Mouse (Mus musculus) cerebellum, adult (tissue): Measurements from ENCODE around the gene BC030870.
A peak's percentile ranks its signal among the peaks of the same experiment; 100 is the strongest.
"Not testable (repeated sequence)": the region's sequence is repeated elsewhere in the genome, so short reads cannot be mapped to it uniquely, and the experiment has no call there.

Experiments used
- ATAC-seq: cut with Nextera tagmentation; 2 replicates; pipeline ENCODE4 v1.9.2; 2017; ENCODE audit warnings: mild to moderate bottlenecking, moderate library complexity, mixed read lengths; ENCODE audit not compliant: insufficient number of reproducible peaks, low FRiP score, low TSS enrichment

BC030870 gene

DNA sequence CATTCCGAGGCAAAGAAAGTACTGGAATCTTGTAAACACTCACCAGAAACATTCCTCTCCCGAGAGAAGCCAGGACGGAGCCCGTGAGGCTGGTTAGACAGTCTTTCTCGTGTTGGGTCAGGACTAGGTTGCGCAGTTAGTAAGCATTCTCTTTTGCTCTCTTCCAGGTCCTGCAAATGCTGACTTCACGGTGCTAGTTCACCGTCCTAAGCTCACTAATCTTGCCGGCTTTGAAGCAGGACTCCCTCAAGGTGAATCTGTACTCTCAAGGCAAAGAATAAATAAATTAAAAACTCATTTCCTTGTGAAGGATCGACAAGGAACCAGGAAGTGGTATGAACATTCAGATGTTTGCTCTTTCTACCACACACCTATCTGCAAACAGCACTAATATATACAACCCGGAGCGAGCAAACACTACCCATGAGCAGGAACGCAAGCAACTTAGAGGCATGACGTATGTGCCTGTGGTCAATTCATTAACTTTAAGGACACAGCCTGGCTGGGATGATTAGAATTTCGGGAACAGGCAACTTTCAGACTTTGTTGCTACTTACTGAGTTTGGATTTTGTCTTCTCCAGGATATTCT is at the start of gene BC030870:
TSS of gene BC030870 (minus strand) at position 365 of the 590 bp plus-strand sequence.
- ATAC-seq: no peak

DNA sequence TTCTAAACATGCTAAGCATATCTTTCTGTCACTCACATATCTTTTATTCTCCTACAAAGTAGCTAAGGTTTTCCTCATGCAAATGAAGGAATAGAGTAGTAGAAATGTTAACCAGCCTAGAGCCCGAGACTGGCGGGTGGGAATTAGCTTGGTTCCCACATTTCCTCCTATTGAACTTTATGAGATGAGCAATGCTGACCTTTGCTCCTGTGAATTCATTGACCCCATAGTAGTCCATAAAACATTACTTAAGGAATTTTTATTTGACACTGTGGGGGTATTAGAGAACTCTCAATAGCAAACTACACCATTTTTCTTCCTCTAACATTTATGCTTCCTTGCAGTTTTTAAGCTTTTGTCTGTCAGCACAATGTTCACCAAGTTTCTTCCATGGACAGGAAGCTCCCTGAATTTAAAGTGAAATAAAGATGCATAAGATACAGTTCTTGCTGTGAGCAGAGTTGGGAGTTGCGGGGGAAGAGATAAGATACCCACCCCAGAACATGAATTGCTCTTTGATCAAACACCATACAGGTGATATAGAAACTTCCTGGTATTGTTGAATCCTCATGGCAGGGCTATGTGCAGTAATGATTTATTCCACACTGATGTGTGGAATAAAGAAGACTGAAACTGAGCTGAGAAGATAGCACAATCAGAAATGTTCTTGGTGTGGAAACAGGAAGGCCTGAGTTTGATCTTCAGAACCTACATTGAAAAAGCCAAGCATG is 45.5 kb upstream of the BC030870 start:
- ATAC-seq: no peak

DNA sequence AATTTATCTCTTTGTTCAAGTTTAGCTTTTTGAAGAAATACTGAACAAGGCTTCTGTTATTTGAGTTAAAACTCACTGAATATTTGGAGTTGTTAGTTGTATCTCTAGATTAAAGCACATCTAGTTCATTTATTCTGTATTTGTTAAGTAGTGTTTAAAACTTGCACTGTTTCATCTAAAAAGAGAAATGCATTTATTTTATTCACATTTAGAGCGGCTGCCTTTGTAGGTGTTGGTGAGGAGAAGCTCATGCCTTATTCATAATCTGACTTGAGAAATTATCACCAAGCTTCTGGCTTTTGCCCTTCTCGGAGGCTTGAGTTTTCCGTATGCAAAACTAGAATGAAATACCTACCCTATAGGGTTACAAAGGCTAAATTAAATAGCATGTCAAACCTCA is 39.8 kb upstream of the BC030870 start:
- ATAC-seq: no peak

DNA sequence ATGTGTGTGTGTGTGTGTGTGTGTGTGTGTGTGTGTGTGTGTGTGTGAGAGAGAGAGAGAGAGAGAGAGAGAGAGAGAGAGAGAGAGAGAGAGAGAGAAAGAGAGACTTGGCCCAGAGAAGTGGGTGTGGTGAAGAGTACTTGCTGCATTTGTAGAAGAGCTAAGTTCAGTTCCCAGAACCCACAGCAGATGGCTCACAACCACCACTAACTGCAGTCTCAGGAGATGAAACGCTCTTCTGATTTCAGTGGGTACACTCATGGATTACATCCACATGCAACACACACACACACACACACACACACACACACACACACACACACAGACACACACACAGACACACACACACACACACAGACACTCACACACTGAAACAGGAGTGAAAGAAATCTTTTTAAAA is 31.3 kb upstream of the BC030870 start:
- ATAC-seq: not testable (repeated sequence)

DNA sequence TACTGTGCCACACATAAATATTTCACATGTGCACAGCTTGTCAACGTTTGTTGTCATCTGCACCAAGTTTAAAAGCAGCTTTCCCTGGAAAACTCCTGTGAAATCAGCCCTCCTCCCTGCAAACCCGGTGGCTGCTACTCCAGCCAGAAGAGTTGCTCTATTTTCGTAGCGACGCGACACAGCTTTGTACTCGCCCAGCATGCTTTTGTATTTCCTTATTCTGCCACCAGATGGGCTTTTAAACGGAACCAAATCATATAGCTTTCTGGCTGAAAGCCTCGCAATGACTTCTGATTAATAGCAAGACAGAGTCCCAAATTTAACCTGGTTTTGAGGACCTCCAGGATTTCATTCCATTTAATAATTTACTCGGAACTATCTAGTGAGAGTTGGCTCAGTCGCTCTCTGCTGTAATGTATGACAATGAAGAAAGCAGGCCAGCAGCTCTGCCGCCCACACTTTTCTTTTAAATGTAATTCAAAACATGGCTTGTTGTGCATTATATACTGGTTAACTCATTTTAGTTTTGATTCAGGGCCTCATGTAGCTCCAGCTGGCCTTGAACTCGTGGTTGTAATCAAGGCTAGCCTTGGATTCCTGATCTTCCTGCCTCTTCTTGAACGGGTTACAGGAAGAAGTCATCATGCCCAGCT is 29.9 kb upstream of the BC030870 start:
- ATAC-seq: peak; percentile 7; the same call in 1 of the 2 replicates

DNA sequence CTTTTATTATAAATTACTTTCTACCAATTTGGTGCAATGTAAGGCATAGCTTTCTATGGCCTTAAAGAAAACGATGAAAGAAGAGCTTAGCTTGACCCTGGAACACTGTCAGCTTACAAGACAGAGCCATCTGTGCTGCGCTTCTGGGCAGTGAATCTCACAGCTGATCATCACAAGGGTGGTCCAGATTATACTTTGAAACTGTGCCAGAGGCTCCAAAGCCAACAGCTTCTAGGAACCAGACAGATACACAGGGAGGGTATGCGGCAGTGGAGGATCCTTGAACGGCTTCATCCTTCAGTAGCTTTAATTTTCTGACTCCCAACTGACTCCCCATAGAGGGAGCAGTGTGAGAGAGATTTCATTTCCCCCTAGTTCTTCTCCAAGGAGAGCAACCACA is 28.5 kb upstream of the BC030870 start:
- no peak for ATAC-seq

DNA sequence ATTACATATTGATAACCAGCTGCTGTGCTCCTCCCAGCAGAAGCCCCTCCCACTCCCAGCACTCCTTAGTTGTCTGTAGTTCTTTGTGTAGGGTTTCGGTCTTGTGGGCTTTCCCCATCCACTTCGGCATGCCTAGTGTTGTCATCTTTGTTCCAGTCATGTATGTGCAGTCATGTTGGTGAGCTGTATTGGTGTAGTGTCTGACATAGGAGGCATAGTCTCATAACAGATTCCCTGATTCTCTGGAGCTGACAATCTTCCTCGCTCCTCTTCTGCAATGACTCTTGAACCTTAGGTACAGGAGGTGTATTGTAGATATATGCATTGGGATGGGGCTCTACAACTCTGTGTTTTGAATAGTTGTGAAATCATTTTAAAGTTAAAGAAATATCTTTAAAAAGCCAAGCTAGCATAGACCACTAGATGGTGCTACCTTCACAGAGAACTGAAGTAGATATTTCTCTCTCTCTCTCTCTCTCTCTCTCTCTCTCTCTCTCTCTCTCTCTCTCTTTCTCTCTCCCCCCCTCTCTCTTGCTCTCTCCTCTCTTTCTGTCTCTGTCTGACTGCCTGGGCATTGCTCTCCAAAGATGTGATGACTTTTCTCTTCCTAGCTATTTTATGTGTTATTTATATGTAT is 9.6 kb upstream of the BC030870 start:
- ATAC-seq: no peak

DNA sequence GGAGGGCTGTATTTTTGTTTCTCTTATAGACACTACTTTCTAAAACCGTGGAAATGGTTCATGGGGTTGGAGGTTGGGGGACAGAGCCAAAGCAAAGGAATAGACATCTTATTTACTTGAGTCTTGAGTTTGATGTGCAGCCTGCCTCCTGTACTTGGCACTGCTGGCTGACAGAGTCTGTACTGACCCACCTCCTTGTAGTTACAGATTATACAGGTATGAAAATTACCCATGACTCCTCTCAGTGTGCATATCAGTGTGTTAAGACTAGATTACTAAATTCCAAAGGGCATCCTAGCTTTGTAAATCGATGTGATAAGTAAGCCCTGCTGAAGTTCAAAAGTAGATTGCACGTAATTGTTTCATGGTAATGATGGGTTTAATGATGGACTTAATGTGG is 2.9 kb downstream of the BC030870 start:
- no peak for ATAC-seq

DNA sequence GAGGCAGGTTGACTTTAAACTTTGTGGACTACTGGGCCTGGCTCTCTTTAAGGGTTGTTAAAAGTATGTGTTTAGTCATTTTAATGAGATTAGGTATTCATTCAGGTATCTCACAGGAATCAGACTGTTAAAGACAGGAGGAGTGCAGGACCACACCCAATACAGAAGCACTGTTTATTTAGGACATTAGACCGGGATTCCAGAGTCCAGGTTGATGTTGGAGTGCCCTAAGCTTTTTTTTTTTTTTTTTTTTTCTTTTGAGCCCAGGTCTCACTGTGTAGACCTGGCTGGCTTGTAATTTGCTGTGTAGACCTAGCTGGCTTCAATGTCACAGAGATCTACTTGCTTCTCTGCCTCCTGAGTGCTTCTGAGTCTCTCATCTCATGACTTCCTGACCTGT is 3.3 kb downstream of the BC030870 start:
- ATAC-seq: no peak

DNA sequence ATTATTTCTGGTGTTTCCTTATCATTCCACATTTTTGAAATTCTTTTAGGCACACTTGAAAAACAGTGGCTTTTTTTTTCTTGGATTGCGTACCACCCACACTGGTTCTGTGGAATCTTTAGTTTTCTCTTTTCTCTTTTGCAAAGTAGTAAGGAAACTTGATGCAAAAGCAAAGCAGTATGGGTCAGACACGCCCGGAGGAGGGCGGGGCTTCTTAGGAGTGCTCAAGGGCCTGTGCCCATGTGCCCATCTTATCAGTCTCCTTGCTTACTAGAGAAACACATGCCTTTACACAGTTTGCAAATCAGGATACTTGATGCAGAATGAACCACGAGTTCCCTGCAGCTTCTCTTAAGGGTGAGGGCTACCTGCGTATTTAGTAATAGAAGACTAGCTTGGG is 17.3 kb downstream of the BC030870 start:
- ATAC-seq: no peak

DNA sequence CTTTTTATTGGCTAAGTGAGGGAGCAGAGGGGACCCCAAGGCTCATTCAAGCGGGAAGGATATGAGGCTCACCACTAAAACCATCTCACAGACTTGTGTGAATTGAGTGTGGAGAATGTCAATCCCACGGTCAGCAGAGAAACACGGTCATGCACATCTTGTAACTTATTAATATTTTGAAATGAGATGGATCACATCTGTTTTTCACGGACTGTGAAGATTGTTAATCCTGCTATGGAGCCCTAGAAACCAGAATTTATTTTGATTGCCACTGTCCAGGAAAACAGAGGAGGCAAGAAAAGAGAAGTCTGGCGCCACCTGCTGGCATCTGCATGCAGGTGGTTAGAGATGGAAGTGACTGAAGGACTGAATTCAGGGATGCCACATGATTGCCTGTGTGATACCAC is 19.1 kb downstream of the BC030870 start:
- ATAC-seq: peak; percentile 46; the same call in 1 of the 2 replicates

DNA sequence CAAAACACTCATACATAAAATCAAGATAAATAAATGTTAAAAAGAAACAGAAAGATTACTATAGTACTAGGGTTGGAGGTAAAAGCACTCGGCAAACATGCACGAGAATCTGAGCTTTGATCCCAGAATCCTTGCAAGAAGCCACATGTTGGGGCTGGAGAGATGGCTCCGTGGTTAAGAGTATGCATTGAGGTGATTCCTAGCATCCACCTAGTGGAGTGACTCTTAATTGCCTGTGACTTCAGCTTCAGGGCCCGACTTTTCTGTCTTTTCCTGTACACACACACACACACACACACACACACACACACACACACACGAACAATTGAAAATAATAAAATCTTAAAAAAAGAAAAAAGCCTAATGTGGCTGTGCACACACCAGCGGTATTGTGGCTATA is 20.4 kb downstream of the BC030870 start:
- ATAC-seq: no peak

DNA sequence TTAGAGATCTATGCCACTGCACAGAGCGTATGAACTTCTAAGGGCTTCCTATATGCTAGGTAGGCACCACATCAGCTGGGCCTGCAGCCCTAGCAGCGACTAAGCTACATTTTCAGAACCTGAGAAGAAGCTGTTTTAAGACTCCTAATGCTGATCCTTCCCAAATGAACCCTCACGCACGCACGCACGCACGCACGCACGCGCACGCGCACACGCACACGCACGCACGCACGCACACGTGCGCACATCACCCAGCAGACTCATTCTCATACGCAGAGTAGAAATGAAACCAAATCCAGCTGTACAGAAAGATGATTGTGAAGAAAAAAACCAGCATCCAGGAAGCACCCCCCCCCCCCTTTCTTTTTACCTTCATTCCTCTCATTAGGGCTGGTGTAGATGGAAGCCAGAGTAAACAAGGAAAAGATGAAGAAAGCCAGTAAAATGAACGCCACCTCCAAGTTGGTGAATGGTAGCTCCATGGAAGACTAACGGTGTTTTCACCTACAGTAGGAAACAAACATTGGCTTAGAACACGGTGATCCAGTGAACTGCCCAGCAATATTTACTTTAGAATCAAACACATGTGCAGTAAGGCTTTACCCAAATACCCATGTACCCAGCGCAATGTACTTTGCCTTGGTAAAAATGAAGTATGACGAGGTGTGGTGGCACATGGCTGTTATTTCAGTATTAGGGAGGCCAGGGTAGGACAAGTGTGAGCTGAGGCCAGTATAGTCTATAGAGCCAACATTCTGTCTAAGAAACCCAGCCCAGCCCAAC is 21.2 kb downstream of the BC030870 start:
- ATAC-seq: no peak

DNA sequence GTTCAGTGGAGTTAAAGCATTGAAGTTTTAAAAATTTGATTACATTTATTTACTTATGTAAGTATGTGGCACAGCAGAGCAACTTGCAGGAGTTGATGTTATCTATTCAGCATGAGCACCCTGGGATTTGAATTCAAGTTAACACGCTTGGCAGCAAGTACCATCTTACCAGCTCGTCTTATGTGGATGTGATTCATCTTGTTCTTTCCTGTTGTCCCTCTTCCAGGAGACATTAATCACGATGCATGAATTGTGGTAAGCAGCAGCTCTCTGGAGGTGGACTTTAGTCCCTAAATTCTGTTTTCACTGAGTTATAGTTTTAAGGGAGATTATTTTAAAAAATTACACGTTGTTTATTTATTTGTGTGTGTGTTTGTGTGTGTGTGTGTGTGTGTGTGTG is 25.3 kb downstream of the BC030870 start:
- no peak for ATAC-seq

DNA sequence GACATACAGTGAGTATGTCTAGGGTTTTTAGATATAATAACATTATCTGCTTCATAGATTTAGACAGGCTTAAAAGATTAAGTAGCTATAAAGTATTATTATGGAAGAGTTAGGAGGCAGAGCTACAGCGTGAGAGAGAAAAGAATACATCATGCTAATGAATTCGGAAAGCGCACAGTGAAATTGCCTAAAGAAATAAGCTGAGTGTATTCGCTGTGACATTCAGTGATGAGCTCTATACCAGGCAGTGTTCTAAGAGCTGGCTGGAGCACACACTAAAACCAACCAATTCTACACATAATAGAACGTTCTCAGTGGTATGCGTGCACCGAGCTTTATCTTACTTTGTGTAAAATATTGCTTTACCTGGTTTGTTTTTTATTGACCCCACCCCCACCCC is 25.7 kb downstream of the BC030870 start:
- no peak for ATAC-seq

DNA sequence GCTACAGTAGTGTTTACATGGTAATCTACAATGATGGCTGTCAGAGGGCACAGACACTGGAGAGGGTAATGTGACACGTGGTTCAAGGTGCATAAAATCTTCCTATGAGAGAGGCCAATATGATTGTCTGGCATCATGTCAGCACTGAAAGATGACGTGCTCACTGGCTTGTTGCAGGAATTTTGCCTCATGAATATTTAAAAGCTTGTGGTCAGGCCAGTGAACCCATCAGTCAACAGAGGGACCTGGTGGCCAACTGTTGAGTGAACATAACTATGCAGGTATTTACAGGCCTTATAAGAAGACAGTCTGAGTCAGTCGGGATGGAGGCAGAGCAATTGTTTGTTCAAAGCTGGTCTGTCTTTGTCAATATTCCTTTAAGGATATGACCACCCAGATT is 29.6 kb downstream of the BC030870 start:
- no peak for ATAC-seq

DNA sequence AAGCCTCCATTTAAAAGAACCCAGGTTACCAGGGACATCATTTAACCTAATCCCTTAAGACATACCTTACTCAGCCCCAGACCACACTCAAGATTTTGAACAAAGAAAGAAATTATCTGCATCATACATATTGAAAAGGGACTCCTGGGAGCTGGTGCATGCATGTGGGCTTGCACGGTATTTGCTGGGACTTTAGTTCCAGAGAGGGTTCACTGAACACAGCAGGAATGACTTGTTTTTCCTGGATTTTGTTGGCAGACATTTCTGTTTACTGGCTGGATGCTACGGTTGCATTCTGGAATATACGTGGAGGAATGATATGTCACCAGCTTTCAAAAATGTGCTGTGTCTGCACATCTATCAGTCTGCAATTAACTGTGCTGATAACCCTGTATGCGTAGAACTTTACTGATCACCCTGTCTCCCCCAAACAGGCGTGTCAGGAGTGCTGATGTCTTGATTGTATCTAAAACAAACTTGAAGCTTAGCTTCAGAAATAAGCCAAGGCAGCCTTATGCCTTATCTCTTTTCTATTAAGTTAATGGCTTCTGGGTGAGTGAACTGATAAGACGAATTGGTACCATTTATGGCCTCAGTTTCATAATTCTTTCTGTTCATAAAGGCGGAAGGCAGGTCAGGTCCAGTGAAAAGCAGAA is 31.5 kb downstream of the BC030870 start:
- ATAC-seq: no peak

DNA sequence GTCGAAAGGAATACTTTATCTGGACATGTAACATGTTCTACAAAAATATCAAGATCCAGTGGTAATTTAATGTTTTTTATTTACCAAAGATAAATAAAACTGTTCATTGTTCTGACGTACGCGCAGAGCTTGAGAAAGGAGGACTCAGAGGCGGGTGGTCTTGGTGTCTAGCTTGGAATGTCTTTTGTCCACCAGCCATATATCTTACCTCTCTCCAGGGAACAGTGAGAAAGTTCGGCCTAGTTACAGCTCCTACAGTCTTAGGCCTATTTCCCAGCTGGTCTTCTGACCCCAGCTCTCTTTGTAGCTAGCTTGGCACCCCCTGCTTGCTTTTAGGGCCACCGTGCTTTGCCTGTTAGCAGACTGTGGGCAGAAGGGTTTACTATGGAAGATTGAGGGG is 39.6 kb downstream of the BC030870 start:
- ATAC-seq: no peak

DNA sequence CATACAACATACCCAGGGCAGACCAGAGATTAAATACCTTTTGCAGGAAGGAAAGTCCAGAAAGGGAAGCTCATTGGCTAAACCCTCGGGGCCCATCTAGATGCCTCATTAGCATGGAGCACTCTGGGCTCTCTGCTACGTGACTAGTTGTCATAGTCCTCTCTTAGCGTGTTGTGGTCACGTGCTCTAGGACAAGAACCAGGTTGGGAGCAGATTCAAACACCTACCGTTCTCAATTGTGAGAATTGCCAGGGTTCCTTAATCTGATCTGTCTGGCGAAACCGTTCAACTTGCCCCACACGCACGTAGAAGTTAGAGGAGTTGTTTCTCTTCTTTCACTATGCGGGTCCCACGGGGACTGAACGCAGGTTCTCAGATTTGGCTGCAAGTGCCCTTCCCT is 41.2 kb downstream of the BC030870 start:
- no peak for ATAC-seq

DNA sequence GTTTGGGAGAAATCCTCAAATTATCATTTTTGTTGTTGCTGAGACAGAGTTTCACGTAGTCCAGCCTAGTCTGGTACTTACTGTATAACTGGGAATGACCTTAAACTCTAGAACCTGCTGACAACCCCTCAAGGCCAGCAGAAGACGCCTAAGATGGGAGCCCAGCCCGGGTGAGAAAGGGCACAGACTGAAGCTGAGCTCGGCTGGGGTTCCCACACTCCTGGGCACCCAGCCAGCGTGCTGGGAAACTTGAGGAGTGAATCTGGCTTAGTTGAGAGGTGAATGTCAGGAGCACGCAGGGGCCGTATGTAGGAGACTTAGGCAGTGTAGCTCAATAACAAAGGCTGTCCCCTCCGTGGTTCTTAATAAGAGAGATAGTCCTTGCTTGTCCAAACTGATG is 41.7 kb downstream of the BC030870 start:
- no peak for ATAC-seq
